Mouse (Mus musculus): ENCODE data around the gene Patl2. TPM values are rescaled to one million over a fixed set of nuclear protein-coding genes. Genes with fewer than 3 reads are reported as not detected.

Gene Patl2
- total RNA-seq, 2 experiments from 2014 or later = not detected

DNA sequence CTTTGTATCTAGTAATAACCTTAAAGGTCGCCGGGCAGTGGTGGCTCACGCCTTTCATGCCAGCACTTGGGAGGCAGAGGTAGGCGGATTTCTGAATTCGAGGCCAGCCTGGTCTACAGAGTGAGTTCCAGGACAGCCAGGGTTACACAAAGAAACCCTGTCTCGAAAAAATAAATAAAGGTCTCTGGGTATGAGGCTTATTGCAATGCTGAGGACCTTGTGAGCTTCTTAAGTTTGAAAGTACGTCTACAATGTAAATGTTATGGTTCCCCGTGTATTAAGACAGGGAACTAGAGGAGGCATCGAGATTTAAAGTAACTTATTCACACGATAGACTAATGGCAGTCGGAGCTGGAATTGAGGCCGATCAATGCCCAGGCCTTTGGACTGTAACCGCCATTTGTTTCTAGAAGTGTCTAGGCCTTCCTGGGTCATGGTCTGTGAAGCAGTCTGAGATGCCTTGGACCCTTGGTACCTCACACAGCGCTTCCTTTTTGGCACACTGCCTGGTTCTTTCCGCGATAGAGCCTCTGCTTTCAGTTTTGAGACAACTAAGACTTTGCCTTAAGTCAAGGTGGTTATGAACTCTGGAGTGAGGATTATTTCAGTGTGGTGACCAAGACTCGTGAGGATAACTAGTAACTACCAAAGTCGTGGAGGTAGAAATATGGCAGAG is 37.6 kb downstream of the Patl2 start:
- DNase-seq (ENCODE audit: low spot score in 2 of 2) = peak; percentile 33 to 56
- intact Hi-C loops (cut with DNase I) = no loop called here

DNA sequence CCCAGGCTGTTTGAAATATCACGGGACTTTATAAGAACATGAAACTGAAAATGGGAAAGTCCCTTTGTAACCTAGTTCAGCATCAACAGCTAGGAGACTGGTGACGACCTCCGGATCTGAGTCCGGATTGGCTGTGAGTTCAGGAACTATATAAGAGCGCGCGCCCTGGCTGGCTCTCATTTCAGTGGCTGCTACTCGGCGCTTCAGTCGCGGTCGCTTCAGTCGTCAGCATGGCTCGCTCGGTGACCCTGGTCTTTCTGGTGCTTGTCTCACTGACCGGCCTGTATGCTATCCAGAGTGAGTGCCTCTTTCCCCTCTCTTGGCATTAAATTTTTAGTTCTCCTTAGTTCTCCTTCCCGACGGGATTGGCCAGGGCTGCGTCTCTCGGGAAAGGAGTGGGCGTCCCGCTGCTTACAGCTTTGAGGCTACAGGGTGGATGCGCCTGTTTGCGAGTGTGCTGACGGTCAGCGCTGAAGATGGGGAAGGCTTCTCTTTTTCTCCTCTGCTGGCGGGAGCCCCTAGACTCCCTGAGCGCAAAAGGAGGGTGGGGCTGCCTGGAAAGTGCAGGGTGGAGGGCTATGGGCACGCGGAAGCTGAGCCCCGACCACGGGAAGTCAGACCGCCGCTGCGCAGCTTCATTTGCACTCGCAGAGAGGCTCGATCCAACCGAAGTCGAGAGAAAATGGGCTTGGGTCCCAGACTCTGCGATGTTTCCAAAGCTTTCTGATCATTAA is 38.3 kb downstream of the Patl2 start, which contains the start of gene B2m:
Gene B2m, plus strand, starts transcription at position 179 of the 734 bp plus-strand sequence.
- peak; percentile 93 to 95 for DNase-seq (ENCODE audit: low spot score in 2 of 2)
- intact Hi-C loops (cut with DNase I) = loop anchor here (1.0 kb wide), 2 partner anchors 29 to 119 kb away; partner anchors contain the start of genes Eif3j1 and Spg11

DNA sequence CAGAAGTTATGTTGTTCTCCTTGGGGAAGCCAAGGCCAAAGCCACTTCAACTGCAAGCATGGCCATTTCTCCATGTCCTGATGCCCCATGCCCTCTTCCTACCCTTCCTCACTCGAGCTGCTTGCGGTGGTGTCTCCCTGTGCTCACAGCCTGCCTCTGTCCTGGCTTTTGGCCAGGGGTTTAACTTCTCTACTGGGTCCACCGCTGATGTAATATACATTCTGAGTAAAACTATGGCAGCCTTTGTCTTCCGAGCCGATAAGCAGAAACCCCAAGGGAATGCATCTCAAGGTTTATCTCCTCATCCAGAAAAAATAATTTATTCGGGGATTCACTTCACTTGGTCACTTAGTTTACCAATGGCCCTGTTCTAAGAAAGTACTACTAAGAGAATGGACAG is 39.3 kb downstream of the Patl2 start:
- intact Hi-C loops (cut with DNase I) = loop anchor here (1.0 kb wide), 2 partner anchors 28 to 118 kb away; partner anchors contain the start of genes Eif3j1 and Spg11
- DNase-seq (ENCODE audit: low spot score in 2 of 2) = no peak

DNA sequence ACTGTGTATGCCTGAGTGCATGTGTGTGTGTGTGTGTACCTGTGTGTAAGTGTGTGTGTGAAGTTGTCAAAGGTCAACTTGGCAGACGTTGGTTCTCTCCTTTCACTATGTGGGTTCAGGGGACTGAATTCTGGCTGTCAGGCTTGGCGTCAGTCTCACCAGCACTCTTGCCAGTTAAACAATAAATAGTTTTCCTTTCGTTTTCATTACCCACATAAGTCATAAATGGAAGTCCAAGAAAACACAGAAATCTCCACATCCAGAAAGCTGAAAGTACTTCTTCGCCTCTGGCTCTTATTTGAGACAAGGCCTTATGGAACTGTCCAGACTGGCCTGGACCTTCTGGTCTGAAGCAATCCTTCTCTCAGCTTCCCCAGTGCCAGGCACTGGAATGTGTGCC is 40.2 kb downstream of the Patl2 start:
- intact Hi-C loops (cut with DNase I) = no loop called here

DNA sequence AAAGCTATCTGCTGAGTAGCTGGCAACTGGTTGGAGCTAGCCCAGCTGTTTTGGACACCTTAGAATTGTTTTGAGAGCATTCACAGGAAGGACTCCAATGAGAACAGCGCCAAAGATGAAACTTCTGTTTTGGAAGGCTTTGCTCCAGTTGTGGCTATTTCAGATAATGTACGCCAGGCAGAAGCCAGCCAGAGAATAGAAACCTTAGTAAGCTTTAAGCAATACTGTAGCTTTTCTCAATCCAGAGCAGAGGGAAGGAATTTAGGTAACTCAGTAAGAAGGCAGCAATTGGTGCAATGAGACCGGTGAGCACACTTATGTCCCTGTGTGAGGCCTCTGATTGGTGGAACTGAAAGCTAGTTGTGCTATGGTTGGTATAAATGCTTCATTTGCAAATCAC is 42.9 kb downstream of the Patl2 start:
- intact Hi-C loops (cut with DNase I) = no loop called here
- no peak for DNase-seq (ENCODE audit: low spot score in 2 of 2)

More for the DNA sequence above, 40.2 kb downstream of the Patl2 start:
- DNase-seq (ENCODE audit: low spot score in 2 of 2) = no peak

DNA sequence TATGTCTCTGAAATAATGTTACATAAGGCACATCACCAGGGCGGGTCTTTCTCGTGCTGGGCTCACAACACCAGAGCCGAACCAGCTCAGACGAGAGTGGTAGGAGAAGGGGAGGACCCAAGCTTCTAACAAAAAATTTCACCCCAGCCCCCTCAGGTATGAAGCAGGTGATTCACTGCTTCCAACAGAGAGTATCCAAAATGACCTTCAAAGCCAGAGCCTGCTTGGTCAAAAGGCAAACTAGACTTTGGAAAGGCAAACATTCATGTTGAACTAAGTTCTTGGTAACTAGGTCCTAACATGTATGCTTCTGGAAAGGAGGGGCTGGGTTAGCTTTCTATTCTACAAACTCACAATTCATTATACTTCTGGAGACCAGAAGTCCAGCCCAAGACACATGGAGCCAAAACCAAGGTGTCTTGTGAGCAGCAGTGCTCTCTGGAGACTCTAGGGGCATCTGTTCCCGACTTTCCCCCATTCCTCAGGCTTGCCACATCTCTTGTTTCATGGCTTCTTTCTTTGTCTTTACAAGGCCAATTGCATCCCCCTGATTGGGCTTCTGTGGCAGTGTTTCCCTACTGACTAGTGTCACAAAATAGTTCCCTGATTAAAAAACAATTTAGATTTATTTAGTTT is 44.5 kb downstream of the Patl2 start:
- DNase-seq (ENCODE audit: low spot score in 2 of 2) = no peak
- intact Hi-C loops (cut with DNase I) = no loop called here

DNA sequence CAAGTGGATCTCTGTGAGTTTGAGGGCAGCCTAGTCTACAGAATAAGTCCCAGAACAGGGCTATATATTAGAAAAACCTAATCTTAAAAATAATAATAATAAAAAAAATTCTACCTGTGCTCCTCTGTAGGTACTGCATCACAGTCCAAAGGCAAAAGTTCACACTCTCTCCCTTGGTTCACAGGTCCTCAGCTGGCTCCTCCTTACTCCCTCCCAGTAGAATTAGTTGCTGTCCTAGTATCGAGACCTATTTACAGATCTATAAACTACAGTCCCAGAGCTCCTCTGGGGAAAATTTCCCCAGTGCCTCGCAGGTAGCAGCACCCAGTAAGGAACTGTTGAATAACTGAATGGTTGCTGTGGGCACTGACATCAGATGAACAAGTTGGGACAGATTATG is 45.2 kb downstream of the Patl2 start:
- intact Hi-C loops (cut with DNase I) = no loop called here
- DNase-seq (ENCODE audit: low spot score in 2 of 2) = no peak

DNA sequence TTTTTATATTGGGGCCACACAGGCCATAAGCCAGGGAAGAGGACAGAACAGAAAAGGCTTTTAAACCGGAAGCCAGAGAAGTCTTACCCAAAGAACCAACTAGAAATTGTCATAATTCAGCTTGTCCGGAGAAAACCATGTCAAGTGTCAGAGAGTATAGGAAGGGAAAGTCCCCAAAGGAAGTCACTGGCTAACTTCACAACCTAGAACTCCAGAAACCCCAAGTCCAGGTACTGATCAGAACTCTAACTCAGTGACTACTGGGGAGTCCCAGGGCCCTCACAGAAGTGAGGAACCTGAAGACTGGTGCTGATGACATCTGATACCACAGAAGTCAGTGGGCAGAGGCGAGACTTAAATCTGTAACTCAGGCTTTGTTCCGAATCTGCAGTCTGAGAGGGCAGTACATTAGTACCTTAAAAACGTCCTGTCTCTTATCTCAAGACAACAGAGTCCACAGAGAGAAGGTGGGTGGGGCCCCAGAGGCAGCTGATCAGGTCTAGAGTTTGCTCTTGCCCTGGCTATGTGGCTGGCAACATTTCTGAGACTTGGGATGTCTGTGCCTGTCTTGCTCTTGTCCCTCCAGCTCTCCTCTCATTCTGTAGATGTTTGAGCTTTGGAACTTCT is 48.0 kb downstream of the Patl2 start:
- DNase-seq (ENCODE audit: low spot score in 2 of 2) = no peak
- intact Hi-C loops (cut with DNase I) = no loop called here

DNA sequence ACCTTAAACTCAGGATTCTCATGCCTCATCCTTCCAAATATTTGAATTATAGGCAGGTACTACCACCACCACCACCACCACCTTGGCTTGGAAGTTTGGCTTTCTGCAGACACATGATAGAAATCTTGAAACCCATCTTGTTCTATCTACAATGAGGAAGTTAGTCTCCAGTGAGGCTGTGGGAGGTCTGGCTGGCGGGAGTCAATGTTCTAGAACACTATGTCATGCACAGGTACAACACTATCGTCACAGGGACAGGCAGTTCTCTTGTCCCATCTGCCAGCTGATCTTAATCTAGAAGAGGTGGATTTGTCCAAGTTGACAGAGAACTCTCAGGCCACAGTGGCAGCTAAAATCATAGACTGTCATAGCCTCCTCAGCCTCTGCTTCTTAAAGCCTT is 53.4 kb downstream of the Patl2 start:
- no peak for DNase-seq (ENCODE audit: low spot score in 2 of 2)
- intact Hi-C loops (cut with DNase I) = no loop called here

DNA sequence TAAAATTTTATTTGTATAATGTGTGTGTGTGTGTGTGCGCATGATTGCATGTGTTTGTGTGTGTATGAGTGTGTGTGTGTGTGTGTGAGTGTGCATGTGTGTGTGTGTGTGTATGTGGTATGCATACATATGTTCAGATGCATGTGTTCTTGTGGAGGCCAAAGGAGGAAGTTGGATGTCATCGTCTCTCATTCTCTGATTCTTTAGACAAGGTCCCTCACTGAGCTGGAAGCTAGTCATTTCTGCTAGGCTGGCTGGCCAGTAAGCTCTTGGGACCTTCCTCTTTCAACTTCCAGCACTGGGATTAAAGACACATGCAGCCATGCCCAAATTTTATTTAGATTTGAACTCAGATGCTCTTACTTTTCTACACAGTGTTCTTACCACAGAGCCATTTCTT is 53.9 kb downstream of the Patl2 start:
- DNase-seq (ENCODE audit: low spot score in 2 of 2) = no peak
- intact Hi-C loops (cut with DNase I) = no loop called here

DNA sequence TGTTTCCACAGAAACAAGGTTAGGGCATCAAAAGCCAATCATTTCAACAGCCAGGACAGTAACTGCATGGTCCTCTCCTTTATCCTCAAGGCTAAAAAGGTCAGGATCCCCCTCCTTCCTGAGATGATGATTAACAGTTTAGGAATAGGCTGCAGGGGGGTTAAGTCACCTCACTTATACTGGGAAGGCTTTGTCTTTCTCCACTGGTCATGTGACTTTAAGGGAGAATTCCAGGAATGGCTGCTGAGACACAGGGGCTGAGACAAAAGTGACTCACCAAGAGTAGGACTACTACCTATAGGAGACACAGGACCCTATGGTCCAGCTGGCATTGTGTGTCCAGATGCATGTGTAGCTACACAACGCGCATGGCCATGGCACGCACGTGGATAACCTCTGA is 58.4 kb downstream of the Patl2 start:
- intact Hi-C loops (cut with DNase I) = no loop called here
- DNase-seq (ENCODE audit: low spot score in 2 of 2) = no peak

DNA sequence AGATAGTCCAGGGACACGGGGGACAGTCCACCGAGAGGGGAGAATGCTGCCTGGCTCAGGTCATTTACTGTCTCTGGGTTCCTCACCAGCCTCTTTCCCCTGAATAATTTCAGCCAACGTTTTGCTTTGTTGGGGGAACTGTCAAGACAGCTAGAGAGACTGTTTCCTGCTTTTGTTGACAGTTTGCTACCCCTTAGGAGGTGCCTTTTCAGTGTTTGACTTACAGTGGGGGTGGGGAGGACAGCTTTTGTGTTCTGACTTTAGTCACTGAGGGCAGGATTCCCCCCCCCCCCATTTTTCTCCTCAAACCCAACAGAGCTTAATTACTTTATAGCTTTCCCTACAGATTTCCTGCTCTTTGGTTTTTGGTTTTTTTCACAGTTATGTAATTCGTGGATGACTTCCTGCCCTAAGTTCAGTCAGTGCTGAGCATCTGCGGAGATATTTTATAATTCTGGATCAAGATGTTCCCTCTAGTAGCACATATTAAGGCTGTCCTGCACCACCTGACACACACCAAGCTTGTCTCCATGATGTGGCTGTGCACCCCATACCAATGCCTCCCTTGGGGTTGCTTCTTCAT is 59.1 kb downstream of the Patl2 start:
- no peak for DNase-seq (ENCODE audit: low spot score in 2 of 2)
- intact Hi-C loops (cut with DNase I) = no loop called here

DNA sequence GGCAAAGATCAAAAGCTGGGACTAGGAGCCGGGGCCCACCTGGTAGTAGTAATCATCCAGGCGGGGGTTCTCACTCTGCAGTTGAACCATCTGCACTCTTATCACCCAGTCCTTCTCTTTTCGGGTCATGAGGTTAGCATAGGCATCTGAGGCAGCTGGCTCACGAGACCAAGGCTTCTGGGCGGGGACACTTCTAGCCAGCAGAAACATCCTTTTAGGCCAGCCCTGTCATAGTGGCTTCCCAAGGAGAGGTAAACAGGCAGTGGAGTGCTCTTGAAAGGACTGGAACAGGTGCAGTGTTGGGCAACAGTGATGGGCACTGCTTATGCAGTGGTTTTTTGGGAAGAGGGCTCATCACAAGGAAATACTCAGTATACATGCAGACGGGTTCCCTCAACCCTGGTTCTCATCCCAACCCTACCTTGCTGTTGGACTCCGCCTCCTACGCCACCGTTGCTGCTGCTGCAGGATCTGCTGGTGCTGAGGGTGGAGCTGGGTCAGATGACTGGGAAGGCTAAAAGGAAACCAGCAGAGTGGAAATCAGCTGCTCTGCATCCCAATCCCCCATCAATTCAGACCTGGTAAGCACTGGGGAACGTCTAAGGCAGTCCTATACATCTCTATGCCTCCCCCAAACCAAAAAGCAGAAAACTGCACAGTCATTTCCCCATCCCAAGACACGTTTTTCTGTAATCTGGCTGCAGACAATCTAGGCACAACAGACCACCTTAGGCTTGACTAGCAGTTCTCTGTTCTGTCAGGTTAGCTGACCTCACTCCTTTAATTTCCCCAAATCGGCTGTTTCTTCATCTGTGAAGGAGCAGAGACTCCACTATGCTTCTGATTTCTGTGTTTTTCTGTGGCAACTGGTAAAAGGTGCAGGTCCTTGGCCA is 60.1 kb downstream of the Patl2 start:
- DNase-seq (ENCODE audit: low spot score in 2 of 2) = no peak
- intact Hi-C loops (cut with DNase I) = no loop called here

DNA sequence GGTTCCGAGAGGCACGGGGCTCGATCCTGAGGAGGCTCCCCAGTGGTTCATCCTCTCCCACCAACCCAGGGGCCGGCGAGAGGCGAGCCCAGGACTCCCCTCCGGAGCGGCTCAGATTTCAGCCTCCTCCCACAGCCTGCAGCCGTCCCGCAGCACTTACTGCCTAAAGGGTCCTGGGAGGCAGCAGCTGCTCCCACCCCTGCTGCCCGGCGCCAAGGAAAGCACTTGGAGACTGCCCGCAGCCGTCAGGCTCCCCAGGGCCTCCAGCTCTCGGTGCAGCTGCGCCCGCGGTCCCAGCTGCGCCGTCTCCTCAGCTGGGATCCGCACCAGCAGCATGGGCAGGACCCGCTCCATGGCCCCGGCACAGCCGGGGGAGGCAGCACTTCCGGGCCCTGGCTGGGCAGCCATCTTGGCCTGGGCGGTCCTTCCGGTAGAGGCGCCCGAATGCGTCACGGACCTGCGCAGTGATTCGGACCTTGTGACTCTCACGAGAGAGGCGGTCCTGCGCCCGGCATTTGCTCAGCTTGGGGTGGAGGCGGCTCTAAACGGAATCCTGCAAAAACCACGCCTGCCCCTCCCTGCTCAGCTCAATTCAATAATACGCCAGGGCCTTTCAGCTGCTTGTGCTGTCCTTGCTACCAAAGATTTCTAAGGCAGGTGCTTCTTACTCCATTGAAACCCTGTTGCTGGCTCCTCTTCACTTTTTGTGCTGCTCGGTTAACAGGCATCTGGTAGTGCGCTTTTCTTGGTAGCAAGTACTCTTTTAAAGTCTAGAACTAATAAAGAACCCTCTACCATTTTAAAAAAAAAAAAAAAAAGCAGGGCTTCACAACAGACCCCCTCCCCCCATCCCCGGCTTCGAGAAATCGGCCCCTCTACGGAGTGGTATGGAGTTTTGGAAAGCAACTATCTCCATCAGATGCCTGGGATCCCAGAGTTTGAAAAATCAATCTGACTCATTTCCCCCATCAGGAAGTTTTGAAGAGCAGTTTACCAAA is 67.7 kb downstream of the Patl2 start, which contains the start of gene Spg11:
Gene Spg11, minus strand, starts transcription at position 426 of the 998 bp plus-strand sequence.
- intact Hi-C loops (cut with DNase I) = loop anchor here (1.0 to 5.0 kb wide), 3 partner anchors 29 to 259 kb away; partner anchors contain the start of genes B2m and Trim69
- peak; percentile 98 to 99 for DNase-seq (ENCODE audit: low spot score in 2 of 2)

DNA sequence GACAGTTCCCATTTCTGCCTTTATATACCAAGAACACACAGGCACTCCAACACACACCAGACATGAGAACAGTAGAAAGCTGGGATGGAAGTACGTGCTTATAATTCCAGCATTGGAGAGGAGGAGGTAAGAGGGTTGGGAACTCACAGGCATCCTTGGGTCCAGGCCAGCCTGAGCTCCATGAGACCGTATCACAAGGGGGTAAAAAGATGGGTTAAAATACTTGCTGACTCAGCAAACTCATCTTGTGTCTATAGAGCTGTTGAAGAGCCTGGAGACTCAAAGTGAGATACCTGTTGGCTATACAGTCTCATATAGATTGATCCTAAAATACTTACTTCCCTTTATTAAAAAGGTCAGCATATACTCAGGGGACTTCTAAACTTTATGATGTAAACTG is 69.1 kb downstream of the Patl2 start:
- no peak for DNase-seq (ENCODE audit: low spot score in 2 of 2)

DNA sequence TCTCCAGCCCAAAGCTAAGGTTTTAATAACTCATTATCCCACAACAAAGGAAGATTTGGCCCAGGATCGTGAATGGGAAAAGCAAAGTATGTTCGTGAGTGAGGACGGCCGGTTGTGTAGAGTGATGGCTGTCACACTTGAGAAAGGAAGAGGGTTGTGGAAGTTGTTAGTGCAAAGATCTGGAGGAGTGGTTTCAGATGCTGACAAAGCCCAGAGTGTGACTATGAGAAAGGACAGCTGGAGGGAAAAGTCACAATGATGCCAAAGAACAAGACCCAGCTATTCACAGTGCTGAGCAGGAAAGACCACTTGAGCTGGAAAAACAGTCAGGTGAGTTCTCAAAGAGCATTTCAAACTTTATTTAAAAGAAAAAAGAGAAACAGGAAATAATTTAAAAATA is 76.3 kb downstream of the Patl2 start:
- intact Hi-C loops (cut with DNase I) = no loop called here
- DNase-seq (ENCODE audit: low spot score in 2 of 2) = no peak

More for the DNA sequence above, 69.1 kb downstream of the Patl2 start:
- intact Hi-C loops (cut with DNase I) = loop anchor here (5.0 kb wide), 1 partner anchor 260 kb away; no protein-coding TSS in a partner anchor

DNA sequence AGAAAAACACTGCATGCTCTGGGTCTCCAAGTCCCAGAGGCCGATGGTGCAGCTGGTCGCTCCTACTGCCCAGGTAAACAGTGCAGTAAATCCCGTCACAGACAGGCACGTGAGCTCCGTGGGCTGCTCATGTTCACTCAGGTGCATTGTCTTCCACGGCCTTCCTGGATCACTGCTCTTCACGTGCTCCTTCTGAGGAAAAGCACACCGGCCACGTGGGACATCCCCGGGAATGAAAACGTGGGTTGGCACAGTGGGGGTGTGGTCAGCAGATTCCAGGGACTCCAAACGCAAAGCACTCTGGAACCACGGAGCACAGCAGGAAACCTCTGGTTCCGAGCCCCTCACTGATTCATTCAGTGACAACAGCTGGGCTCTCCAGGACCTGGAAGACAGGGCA is 77.9 kb downstream of the Patl2 start:
- no peak for DNase-seq (ENCODE audit: low spot score in 2 of 2)
- intact Hi-C loops (cut with DNase I) = no loop called here

All from left cerebral cortex, postnatal 25 days (tissue).